In genomic region chr7:29905966-29906681, GRCm38 (mm10) we compare ENCODE assay signal across 7 mouse cellular contexts. TPM values are rescaled to one million over a fixed set of nuclear protein-coding genes. Genes with fewer than 3 reads are reported as not detected.
DNase-seq lines count a peak whose midpoint lies in the region; ATAC-seq lines count a peak whose summit lies in the region.

Gene Zfp27 (minus strand): TSS chr7:29906572.

- H3K4me1 ChIP-seq in intestine, embryonic 14.5 days (replicated peaks; ENCODE audit: control insufficient read depth, insufficient read depth, low read length) = peaks cover 11% of the 10 kb centered on the region

- peak within 1 kb of the TSS; percentile 70 for H3K9ac ChIP-seq in intestine, embryonic 14.5 days (ENCODE audit: low read length)

- peak; percentile 80 for ATAC-seq in intestine, embryonic 14.5 days (replicated peaks; ENCODE audit: low FRiP score, low TSS enrichment, low read depth)

- peak within 1 kb of the TSS; percentile 94 for H3K27ac ChIP-seq in intestine, embryonic 14.5 days (ENCODE audit: low read depth)

- peak within 1 kb of the TSS; percentile 66 for H3K4me2 ChIP-seq in intestine, embryonic 14.5 days (ENCODE audit: low read length)

- intact Hi-C loops in left cerebral cortex, postnatal 14 days (cut with DNase I) = loop anchor here (10.0 kb wide), 1 partner anchor 91 kb away; the partner anchor contains the start of gene Zfp790

- DNase-seq in adrenal gland, adult 2 months = peak; percentile 79
- peak; percentile 94 for DNase-seq in embryo, embryonic 11 days
- peak; percentile 76 for DNase-seq in gastrocnemius, postnatal 25 days
- DNase-seq in intestine, embryonic 14.5 days (ENCODE audit: low spot score) = peak; percentile 92
- DNase-seq in left cerebral cortex, postnatal 14 days (ENCODE audit: low spot score in 2 of 2) = peak; percentile 70 to 77
- peak; percentile 86 for DNase-seq in mesoderm, embryonic 11.5 days (ENCODE audit: low read depth, low spot score)
- peak; percentile 77 for DNase-seq in right cerebral cortex, postnatal 4 days

- no peaks in the 10 kb centered on the region for H3K27me3 ChIP-seq in intestine, embryonic 14.5 days (replicated peaks; ENCODE audit: control insufficient read depth, insufficient read depth, low read length)

- H3K36me3 ChIP-seq in intestine, embryonic 14.5 days (ENCODE audit: control insufficient read depth, insufficient read depth, low read length) = peaks cover 25% of the 10 kb centered on the region

- under 1% methylated on average over 22 of the region's 22 CpGs for WGBS in intestine, embryonic 14.5 days

- peak within 1 kb of the TSS; percentile 71 for H3K4me3 ChIP-seq in intestine, embryonic 14.5 days (ENCODE audit: low read depth, low read length)

- H3K9me3 ChIP-seq in intestine, embryonic 14.5 days (ENCODE audit: control insufficient read depth, low read length) = no peaks in the 10 kb centered on the region

RNA-seq across cellular contexts. Expression of gene Zfp27, which starts in this region (rescaled TPM):
- 10 to 100 TPM in 1 of 2 experiments, 1 to 10 TPM in 1; 9.7 to 11.1 TPM for total RNA-seq in adrenal gland, adult 2 months (2021)
- 0.90 and 0.91 TPM in 2 replicates for polyA plus RNA-seq in adrenal gland, adult 2 months (2012; rRNA removed)
- total RNA-seq in gastrocnemius, postnatal 25 days (2021) = 1 to 10 TPM; 5.8 to 6.3 TPM
- 9.8 and 11.8 TPM in 2 replicates for polyA plus RNA-seq in intestine, embryonic 14.5 days (2014; fragmentation: Nextera tagmentation; extraction: Ambion mirVana)
- 10 to 100 TPM; 21.5 to 22.5 TPM for total RNA-seq in left cerebral cortex, postnatal 14 days (2021)

Comparison
In these comparisons a context has a peak if more than half of its experiments do, and no peak if none do; other contexts are left out.
1. Peak in every context shown above with its lines: DNase-seq, ATAC-seq, H3K4me3 ChIP-seq and H3K27ac ChIP-seq.